Mouse (Mus musculus) heart, postnatal 10 days (tissue): Measurements from ENCODE around the gene Olfr649. TPM values are rescaled to one million over a fixed set of nuclear protein-coding genes. Genes with fewer than 3 reads are reported as not detected.
A peak's percentile ranks its signal among the peaks of the same experiment; 100 is the strongest.

Source experiments
- DNase-seq, 2 experiments: peaks; one replicate each; pipeline ENCODE4 v3.0.0; 2021
- intact Hi-C: fragments of 180-260 bp; cut with DNase I; formaldehyde crosslinking; loops from one replicate; pipeline ENCODE4 v1.15.1; 2025
- total RNA-seq, 2 experiments: library from RNA; stranded (reverse); gene quantifications; 2 replicates each; pipeline ENCODE4 v1.2.3; 2021

The Olfr649 gene
- total RNA-seq, result not detected

DNA sequence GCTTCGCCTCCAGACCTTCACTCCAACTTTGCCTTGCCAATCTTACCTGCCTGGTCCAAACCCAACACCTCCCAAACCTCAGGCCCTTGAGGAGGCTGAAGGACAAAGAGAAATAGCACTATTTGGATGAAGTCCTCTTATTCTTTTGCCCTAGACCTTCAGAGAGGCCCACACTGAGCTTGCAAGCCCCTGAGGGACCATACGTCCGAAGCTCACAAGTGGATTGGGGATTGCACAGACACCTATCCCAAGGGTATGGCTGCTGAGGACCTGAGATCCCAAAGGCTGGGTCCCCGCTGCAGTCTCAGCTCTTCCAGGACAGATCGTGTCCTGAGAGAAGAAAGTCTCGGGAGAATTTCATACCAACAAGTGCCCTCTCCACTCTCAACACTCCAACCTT lies at the start of gene Olfr649:
Olfr649 (minus strand) TSS at position 101 of the 400 bp plus-strand sequence.
- intact Hi-C loops, result no loop called here

DNA sequence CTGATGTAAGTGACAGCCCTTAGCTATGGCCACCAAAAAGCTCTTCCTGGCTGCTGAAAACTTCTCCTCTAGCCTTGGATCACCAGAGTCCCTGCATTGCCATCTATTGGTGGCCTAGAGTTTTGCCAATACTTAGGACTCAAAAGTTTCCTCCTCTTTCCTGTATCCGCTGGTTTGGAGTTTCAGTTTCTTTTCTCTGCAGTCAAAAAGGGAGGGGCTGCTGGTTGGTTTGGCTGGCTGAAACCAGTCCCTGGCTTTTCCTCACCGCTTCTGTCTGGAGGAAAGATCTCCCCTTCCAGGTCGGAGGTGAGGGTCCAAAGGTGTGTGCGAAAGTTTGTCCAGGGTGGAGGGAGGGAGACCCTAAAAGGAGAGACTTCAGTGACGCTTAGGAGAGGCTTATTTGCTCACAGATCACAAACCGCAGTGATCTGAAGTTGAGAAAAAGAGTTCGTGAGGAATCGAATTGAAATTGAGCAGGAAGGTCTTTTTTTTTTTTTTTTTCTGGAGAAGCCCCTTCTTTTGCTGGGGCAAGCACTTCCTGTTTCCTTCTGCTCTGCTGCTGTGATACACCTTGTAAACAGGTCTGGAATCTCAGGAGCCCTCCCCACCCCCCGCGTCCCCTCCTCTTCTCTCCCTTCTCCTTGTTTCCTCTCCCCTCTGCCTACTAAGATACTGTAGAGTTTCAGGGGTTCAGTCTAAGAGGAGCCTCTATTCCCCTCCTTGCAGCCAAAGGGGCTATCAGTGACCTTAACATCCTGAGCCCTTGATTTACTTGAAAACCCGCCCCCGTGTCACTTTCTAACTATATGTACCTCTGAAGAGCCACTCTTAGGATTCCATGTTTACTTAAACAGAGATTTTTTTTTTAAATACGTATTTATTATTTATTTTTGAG lies 48.7 kb upstream of the Olfr649 start, which contains the start of gene Trim34a:
Trim34a (plus strand) TSS at position 171 of the 895 bp plus-strand sequence.
- peak; percentile 74 to 77 for DNase-seq
- intact Hi-C loops, result loop anchor here (2.0 kb wide), 1 partner anchor 24 kb away; no protein-coding TSS in a partner anchor

More for the DNA sequence above, at the start of gene Olfr649:
- DNase-seq, result no peak

DNA sequence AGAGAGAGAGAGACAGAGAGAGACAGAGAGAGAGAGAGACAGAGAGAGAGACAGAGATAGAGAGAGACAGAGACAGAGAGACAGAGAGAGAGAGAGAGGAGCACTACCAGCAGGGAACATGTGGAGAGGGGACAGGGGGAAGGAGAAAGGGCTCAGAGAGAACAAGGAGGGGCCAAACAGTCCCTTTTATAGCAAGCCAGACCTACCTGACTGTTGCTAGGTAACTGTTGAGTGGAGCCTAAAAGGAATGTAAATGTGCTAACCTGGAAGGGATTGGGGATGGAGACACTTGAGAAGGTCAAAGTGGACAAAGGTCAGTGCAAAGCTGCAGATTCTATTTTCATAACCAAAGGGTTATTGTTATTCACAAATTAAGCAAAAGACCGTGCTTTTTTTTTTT lies 47.8 kb upstream of the Olfr649 start:
- intact Hi-C loops, result loop anchor here (2.0 kb wide), 1 partner anchor 23 kb away; no protein-coding TSS in a partner anchor

DNA sequence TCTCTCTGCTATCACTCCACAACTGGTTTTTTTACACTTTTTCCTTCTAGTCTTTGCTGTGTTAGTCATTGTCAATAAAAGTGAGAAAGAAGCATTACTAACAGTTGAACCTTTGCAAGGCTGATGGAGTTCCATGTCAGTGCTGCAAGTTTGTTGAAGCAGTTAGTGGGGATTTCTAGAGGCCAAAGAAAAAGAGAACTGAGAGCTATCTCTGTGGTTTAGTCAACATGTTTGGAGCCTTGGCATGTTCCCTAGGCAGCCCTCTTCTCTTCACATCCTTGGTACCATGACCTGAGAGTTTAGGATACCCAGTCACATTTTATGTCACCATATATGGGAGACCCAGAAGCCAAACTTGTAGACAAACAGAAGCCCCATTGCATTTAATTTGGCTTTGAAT lies 45.1 kb upstream of the Olfr649 start:
- DNase-seq, result no peak
- intact Hi-C loops, result no loop called here

More for the DNA sequence above, 47.8 kb upstream of the Olfr649 start:
- no peak for DNase-seq

DNA sequence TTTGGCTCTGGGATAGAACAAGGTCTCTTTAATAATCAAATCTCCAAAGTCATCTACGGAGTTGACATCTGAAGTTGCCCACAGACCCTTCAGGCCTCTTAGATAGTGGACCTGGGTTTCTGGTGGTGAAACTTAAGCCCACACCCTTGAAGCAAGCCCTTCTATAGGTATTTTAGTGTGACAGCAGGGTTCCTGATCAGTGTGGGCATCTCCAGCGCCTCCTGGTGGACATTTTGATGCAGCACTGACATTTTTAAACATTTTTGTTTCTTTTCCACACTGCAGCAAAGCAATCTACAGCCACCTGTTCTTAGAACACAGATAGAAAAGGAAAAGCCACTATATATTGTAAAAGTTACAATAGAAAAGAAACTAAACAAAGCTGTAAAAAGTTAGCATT lies 35.4 kb upstream of the Olfr649 start:
- DNase-seq, result peak; percentile 9 to 61
- intact Hi-C loops, result loop anchor here (1.0 kb wide), 1 partner anchor 31 kb away; no protein-coding TSS in a partner anchor

DNA sequence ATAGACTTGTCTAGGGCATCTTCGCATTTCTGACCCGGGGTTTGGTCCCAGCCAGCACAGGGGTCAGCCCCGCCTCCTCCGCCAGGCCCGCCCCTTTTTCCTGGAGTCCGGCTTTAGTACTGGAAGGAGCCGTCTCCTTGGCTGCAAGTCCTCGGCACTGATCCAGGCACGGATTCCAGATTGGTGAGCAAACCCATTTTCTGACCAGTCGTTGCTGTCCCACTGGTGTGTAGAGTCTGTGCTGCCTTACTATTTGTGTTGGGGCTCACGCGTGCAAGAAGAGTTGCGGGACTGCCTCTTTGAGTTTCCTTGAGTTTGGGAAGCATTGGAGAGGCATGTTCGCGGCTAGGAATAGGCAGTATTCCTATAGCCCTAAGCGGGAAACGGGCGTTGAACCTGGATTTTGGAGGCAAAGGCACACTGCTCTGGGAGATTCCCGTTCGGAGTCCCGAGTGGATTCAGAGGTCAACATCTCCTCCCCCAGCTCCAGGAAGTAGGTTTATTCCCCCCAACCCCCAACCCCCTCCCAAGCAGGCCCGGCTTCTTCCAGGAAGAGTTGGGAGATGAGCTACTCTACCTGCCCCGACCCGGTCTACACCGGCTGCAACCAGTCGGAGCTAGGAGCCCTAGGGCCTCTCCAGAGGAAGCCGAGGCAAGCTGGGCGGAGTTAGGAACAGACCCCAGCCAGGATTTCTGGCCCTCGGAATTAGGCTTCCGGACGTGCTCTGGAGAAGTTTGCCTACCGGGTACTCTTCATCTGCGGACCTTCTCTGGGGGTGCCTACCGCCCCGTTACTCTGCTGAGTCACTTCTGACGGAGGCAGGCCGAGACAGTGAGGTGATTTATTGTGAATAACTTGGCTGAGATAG lies 23.1 kb upstream of the Olfr649 start, which contains the start of gene Trim6:
Trim6 (plus strand) TSS at position 93 of the 869 bp plus-strand sequence.
- peak; percentile 86 to 90 for DNase-seq
- intact Hi-C loops, result no loop called here

DNA sequence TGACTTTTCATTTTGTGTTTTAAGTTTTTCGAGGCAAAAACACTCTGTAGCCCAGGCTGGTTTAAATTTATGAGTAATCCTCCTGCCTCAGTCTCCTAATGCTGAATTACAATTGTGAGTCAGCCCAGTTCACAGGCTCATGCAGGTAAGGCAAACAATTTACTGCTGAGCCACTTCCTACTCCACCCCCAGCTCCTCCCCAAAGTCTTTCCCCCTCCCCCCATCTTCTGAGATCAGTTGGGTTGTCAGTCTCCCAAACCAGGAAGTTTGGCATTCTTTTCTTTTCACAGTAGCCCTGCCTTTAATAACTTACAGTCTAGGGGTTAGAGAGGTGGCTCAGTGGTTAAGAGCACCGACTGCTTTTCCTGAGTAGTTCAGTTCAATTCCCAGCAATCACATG lies 22.1 kb upstream of the Olfr649 start:
- intact Hi-C loops, result no loop called here
- DNase-seq, result no peak

DNA sequence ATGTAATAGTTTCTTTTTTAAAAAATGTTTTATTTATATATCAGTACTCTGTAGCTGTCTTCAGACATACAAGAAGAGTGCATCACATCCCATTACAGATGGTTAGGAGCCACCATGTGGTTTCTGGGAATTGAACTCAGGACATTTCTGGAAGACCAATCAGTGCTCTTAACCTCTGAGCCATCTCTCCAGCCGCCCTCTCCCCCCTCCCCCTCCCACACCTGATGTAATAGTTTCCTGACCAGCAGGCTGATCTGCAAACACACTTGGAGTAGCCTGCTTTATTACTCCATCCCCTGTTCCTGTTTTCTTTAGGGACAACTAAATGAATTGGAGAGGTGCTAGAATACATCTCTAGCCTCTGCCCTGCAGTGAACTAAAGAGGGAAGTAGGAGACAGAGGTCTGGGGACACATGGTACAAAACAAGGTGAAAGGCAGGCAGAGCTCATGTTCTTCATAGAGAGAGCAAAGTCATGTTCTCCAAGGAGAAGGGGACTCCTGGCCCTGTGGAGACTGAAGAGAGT lies 20.3 kb upstream of the Olfr649 start:
- no peak for DNase-seq
- intact Hi-C loops, result no loop called here

DNA sequence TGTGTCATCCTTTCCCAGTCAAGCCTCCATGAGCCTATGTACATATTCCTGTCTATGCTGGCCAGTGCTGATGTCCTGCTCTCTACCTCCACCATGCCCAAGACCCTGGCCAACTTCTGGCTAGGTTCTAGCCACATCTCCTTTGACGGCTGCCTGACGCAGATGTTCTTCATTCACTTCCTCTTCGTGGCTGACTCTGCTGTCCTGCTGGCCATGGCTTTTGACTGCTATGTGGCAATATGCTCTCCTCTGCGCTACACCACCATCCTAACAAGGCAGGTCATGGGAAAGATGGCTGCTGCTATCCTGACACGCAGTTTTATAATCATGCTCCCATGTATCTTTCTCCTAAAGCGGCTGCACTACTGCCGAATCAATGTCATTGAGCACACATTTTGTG lies 10.4 kb upstream of the Olfr649 start:
- no peak for DNase-seq
- intact Hi-C loops, result no loop called here

DNA sequence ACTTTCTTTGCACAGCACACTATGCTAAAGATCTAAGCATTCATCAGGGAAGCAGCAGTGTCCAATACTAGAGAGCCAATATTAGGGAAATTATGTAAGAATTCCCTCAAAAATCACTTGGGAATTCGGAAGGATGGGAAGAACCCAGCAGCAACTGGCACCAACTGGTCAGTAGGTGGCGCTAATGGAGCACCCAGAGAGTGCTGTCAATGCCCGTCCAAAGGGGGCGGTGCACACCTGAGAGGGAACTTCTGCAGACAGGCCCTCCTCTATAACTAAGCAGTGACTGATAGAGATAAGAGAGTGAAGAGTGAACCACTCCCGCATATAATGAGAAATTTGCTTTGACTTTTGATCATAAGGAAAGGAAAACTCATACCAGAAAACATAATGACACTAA lies 4.0 kb upstream of the Olfr649 start:
- intact Hi-C loops, result loop anchor here (1.0 to 5.0 kb wide), 2 partner anchors 31 to 97 kb away; no protein-coding TSS in a partner anchor
- DNase-seq, result peak; percentile 67 to 81

DNA sequence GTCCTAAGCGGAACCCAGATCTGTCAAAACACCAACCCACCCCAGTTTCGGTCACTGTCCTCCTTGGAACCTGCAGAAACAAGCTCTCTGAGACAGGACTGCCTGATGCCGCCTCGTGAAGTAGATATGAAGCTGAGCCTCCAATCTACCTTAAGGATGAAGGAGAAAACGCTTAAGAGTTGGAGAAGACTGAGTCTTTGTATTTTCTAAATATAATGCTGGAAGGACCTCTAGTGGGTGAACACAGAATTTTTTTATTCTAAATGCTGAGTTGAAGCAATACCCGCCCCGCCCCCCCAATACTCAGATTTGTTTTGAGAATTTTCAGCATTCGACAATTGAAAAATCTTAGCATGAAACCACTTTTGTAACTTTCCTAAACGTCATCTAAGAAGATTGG lies 4.5 kb downstream of the Olfr649 start:
- intact Hi-C loops, result no loop called here
- no peak for DNase-seq

DNA sequence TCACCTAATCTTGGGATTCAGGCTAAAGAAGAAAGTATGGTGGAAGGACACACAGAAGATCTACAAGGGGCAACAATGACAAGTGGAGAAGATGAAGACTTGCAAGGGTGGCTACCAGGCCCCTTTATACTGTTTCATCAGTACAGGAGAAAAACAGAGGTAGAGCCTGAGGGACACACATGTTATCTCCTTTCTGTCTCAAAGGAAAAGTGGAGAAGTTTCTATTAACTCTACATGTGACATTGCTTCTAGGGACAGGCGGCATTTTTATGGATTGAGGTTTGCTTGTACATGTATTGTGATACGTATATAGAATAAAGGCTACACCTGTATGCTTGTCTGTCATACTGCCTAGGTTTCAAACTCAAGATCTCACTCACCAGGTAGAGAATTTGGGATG lies 12.5 kb downstream of the Olfr649 start, which contains the start of gene Olfr648:
Olfr648 (minus strand) TSS at position 101 of the 400 bp plus-strand sequence.
- intact Hi-C loops, result no loop called here
- DNase-seq, result no peak

DNA sequence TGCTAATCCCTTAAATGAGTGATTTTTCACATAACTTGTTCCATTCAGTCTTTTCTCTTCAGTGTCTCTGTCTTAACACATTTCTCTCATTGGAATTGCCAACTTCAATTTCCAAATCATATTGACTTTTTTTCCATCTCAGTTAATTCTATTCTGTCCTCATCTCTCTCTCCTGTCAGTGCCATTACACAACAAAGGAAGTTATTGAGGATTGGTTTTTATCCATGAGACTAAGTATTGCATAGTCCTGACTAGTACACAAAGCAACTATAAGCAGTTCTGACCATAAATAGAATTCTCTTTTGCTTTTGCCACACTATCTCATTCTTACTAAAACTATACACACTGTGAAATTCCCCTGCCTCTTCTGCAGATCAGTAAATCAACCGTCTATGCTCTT lies 16.7 kb downstream of the Olfr649 start:
- DNase-seq, result no peak
- intact Hi-C loops, result no loop called here

DNA sequence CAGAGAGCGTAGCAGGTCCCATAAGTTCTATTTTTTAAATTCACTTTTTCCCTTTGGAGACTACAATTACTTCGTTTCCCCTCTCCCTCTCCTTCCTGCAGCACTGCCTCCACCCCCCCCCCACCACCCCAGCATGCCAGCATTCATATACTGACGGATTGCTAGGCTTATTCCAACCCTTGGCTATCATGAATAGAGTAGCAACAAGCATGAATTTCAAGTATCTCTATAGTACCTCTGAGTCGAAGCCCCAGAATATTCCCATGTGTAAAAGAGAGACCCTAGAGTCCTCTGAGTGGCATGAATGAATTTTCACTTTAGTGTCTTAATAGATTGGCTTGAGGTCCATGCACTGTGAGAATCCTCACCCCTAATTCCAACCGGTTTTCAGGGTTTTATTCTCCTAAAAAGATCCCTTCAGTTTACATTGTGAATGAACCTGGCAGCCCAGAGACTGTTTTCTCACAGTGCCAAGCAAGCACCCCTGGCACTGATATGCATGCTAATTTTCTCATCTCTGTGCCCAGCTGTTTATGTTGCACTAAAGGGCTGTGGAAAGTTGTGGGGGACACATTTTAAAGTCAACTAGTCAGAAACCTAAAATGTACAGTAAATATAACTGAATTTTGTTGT lies 17.2 kb downstream of the Olfr649 start:
- intact Hi-C loops, result no loop called here
- DNase-seq, result no peak

DNA sequence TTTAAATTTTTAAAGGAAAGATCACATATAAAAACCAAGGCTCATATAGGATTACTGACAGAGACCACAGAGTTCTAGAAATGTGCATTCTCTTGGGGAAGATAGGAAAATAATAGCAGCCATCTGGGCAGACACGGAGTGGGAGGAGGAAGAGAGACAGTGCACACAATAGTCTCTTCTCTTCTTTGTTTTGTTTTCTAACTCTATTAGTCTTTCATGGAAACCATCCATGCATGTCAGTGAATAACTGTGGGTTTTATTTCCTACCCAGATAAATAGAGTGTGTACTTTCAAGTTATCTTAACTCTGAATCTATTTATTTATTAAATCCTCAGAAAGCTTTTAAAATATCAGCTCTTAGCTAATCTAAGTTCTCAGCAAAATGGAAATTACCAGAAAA lies 20.7 kb downstream of the Olfr649 start:
- no peak for DNase-seq
- intact Hi-C loops, result no loop called here

DNA sequence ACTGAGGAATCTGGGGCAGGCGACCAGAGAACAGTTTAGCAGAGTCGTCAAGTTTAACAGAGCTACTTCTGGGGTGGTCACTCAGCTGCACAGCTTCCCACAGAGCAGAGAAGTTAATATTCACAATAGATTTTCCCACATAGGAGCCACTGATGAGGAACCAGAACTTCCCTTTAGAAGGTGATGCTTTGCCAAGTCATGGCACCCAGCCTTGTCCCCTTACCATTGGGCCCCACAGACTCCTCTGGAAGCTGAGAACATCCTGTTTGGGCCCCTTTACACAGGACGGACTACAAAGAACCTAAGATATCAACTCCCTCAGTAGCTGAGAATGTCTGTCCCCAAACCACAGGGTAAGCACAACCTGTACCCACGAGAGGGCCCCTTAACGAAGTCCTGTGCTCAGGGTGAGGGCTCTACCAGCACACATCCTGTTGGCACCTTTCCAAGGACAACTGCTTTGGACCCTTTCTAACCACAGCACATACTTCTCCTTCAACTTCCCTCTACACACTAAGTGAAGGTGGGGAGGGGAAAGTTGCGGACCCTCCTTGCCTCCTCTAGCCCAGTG lies 26.1 kb downstream of the Olfr649 start:
- intact Hi-C loops, result no loop called here
- no peak for DNase-seq

DNA sequence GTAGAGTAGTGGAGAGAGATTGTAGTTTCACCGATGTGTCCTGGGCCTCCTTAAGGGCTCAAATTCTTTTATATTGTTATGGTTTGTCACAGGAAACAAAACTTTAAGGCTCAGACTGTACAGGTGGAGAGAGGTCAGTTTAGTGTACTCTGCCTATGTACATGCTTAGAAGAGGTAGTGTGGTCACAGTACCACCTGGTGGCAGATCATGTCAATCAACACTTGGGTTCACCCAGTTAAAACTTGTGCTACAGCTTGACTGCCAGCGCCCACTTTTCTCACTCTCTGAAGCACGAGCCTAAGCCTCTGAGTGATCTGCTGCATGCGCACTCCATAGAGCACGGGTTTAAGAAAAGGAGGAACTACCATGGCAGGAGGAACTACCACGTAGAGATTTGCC lies 28.7 kb downstream of the Olfr649 start:
- intact Hi-C loops, result no loop called here
- DNase-seq, result no peak

DNA sequence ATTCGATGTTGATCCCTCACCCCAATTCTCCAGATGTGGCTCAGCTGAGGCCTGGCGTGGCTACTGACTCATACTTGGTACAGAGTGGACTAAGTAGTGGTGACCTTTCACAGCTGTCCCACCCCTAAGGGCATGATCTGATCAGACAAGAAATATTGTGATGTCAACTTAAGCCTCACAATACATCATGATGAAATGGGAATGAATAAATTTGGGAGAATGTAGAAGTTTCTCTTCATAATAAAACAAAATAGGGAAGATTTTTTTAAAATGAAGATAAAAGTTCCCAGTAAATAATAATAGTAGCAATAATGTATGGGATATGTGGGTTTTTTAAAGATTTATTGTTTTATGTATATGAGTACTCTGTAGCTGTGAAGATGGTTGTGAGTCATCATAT lies 45.3 kb downstream of the Olfr649 start, which contains the start of gene Ubqlnl:
Ubqlnl (minus strand) TSS at position 101 of the 400 bp plus-strand sequence.
- DNase-seq, result no peak
- intact Hi-C loops, result no loop called here

DNA sequence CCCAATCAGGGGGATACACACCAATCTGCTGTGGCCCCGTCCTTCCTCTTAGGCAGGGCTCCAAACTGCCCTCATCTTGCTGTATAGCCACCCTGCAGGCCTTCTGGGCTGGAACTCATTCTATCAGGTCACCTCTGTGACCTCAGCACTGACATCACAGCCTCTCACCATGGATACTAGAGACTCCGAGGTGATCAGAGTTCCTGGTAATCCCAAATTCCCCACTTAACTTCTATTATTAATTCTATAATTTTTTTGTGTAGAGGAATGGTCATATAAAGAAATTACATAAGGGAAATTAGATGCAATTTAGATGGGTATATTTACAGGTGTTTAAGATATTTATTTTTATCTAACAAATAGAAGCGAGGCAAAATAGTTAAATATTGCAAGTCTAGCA lies 52.6 kb downstream of the Olfr649 start, which contains the start of gene Ubqln3:
Ubqln3 (minus strand) TSS at position 101 of the 400 bp plus-strand sequence.
- no peak for DNase-seq
- intact Hi-C loops, result no loop called here
